Mouse (Mus musculus): ENCODE measurements around the gene Fam213a.
A peak's percentile ranks its signal among the peaks of the same experiment; 100 is the strongest.

Gene Fam213a

GRCm38 (mm10) chr14:40962365-40963290, 51.0 kb downstream of the Fam213a start:
- DNase-seq (ENCODE audit: low read depth, low spot score), result no peak

- no peak for DNase-seq (ENCODE audit: low read depth, low spot score)
Measured at GRCm38 (mm10) chr14:40960237-40960636, 53.4 kb downstream of the Fam213a start.

GRCm38 (mm10) chr14:40959586-40959985, 54.0 kb downstream of the Fam213a start:
- DNase-seq (ENCODE audit: low read depth, low spot score), result no peak

- no peak for DNase-seq (ENCODE audit: low read depth, low spot score)
Measured at GRCm38 (mm10) chr14:40958986-40959381, 54.6 kb downstream of the Fam213a start.

DNA sequence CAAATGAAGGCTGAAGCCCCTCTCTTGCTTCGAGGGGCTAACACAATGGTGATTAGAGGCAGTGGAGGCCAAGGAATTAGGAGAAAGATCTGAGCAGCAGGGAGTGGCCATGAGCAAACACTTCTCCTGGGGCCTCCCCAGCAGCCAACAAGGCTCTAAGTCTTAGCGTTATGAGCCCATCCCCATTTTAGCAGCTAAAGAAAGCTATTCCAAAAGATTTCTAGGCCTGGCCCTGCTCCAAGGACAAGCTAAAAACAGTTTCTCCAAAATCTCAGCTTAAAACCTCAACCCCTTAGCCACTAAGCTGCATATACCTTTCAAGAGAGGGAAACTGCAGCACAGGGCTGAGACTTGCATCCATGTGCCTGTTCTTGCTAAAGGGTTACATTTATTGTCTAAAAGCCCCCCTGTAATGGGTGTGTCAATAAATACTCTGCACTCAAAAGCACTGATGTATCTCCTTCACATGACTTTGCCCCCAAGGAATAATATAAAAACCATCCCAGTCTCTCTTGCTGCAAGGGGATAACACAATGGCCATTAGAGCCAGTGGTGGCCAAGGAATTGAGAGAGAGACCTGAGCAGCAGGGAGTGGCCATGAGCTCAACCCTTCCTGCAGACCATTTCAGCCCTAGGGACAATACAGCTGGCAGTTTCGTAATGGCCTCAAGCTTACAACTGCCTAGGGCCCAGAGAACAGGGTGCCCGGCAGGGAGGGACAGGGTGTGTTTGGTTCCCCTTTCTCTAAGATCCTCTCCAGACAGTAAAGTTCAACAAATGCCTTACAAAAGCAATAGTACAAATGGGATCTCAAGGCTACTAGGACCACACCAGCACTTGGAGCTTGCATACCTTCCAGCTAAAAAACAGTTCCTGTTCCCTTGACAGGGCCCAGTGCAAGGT, 55.3 kb downstream of the Fam213a start:
- no peak for DNase-seq (ENCODE audit: low read depth, low spot score)

GRCm38 (mm10) chr14:40957607-40958006, 56.0 kb downstream of the Fam213a start:
- DNase-seq (ENCODE audit: low read depth, low spot score), result no peak

GRCm38 (mm10) chr14:40956252-40957146, 57.1 kb downstream of the Fam213a start:
- peak; percentile 38 for DNase-seq (ENCODE audit: low read depth, low spot score)

GRCm38 (mm10) chr14:40955596-40956251, 57.9 kb downstream of the Fam213a start:
- peak; percentile 43 for DNase-seq (ENCODE audit: low read depth, low spot score)

GRCm38 (mm10) chr14:40955146-40955545, 58.4 kb downstream of the Fam213a start:
- DNase-seq (ENCODE audit: low read depth, low spot score), result no peak

DNA sequence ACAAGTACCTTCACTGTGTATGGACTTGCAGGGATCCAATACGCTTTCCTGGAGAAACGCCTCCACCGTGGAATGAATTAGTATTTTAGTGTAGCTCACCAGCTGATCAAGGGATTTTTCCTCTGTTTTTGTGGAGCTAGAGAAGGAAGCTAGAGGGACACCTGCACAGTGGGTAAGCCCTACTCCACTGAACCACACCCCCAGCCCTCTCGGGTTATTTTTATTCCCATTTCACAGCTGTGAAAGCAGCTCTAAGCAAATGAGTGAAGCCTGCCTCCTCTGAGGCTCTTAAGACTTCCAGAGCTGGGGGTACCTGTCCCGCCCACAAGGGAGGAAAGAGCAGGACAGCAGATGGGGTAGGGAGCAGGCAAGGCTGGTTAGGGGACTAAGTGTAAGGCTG, 60.2 kb downstream of the Fam213a start:
- DNase-seq (ENCODE audit: low read depth, low spot score), result no peak

GRCm38 (mm10) chr14:40952715-40953114, 60.9 kb downstream of the Fam213a start:
- DNase-seq (ENCODE audit: low read depth, low spot score), result no peak

GRCm38 (mm10) chr14:40952301-40952700, 61.3 kb downstream of the Fam213a start:
- DNase-seq (ENCODE audit: low read depth, low spot score), result no peak

DNA sequence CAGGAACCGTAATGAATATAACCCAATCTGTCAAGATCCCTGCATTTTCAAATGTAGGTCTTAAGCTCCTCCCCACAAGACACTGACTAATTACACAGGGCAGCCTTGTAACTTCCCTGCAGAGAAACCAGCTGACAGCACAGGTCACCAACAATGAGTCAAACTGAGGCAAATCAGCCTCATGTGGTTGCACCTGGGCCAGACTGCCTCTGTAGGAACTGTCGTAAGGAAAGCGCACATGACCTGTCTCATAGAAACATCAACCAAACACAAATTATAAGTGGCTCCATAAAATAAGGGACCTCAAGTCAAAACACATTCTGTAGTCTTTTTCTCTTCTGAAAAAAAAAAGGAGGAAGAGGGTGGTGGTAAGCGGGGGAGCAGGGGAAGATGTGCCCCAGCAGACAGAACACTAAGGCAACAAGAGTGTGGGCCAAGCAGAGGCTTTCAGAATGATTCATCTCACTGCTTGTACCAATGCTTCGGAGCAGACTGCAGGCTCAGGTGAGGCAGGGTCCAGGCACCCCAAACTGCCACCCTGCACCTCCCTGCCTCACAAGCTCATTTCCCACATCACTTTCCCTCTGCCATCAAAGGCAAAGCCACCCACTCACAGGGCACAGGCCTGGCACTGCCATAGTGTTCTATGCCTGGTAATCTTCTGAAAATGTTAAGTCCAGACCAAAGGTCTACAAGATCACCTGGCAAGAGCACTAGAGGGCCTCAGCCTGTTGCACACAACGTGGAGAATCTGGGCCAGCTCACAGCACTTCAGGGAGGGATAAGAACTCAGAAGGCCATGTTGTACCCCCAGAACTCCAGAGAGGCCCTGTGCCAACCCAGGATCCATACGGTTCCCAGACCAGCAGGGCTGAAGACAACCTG, 63.6 kb downstream of the Fam213a start:
- no peak for DNase-seq (ENCODE audit: low read depth, low spot score)

GRCm38 (mm10) chr14:40949047-40949446, 64.5 kb downstream of the Fam213a start:
- DNase-seq (ENCODE audit: low read depth, low spot score), result no peak

GRCm38 (mm10) chr14:40948522-40948921, 65.1 kb downstream of the Fam213a start:
- DNase-seq (ENCODE audit: low read depth, low spot score), result no peak

DNA sequence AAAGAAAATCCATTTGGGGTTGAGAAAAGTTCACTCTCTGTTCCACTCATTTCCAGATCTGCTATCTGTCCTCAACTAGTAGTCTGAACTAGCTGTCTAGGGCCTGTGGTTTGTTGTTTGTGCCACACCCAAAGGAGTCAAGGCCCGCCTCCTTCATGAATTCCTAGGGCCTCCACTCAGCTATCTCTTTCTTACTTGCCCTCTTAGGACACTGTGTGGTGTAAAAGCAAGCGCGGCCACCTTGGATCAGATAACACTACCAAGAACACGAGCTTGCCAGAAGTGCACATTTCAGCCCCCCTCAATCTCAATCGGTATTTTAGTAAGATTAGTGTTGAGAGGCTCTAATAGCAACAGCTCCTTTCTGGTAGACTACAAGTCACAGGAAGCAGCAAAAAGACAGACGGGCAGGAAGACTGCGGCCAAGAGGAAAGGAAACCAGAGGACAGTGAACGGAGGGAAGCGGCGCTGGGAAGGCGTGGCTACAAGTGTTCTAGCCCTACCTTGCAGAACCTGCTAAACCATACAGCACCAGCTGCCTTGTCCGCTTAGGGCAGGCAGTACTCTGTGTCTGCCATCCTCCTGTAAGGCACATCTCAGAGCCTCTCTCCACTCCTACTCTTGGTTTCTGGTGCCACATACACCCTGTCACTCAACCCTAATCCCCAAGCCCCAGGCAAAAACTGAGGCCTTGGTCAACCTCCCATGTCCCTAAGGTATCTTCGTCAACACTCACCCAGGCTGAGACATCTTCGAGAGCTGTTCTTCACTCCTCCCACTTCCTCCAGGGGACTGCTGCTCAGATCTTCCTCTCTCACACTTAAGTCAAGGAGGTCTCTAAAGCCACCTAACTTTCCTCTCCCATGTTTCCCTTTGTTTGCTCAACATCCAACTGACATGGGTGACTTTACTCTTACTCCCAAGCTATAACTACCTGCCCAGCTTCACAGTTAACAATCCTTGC, 65.9 kb downstream of the Fam213a start:
- no peak for DNase-seq (ENCODE audit: low read depth, low spot score)

DNA sequence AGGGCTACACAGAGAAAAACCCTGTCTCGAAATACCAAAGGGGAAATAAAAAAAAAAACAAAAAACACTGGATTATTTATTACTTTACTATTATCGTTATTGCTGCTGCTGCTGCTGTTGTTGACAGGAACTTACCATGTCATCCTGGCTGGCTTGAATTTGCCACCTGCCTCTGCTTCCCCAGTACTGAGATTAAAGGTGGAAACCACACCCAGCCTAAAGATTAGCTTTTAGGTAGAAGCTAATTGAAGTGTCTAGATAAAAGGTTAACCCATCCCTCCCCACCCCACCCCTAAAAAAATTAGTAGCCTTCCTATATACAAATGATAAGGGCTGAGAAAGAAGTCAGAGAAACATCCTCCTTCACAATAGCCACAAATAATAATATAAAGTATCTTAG, 69.8 kb downstream of the Fam213a start:
- DNase-seq (ENCODE audit: low read depth, low spot score), result no peak
